Mouse (Mus musculus): Measurements from ENCODE around the gene Capza2.

Capza2 gene

GRCm38 (mm10) chr6:17635615-17636284 lies at the start of gene Capza2:
Gene Capza2, plus strand, starts transcription at chr6:17636234.
- no peak for DNase-seq

GRCm38 (mm10) chr6:17589049-17589952 lies 46.7 kb upstream of the Capza2 start:
- DNase-seq: peak; percentile 87 to 89

- no peak for DNase-seq
Observed at GRCm38 (mm10) chr6:17589953-17590627, 45.9 kb upstream of the Capza2 start.

DNA sequence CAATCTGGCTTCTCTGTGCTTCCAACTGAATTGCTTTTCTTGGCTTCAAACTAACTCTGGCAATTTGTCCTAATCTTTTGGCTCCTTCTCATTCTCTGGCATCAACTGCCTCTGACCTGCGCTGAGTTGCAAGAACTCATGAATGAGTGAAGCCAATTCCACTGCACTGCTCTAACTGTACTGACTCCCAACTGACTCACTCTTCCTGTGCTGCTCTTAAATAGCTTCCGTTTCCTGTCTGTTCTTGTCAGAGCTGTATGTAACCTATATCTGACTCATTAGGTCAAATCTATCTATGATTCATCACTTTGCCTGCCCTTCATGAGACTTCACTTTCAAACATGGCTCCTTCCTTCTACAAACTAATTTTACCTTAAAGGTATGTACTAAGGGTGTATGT lies 42.1 kb upstream of the Capza2 start:
- DNase-seq: no peak

DNA sequence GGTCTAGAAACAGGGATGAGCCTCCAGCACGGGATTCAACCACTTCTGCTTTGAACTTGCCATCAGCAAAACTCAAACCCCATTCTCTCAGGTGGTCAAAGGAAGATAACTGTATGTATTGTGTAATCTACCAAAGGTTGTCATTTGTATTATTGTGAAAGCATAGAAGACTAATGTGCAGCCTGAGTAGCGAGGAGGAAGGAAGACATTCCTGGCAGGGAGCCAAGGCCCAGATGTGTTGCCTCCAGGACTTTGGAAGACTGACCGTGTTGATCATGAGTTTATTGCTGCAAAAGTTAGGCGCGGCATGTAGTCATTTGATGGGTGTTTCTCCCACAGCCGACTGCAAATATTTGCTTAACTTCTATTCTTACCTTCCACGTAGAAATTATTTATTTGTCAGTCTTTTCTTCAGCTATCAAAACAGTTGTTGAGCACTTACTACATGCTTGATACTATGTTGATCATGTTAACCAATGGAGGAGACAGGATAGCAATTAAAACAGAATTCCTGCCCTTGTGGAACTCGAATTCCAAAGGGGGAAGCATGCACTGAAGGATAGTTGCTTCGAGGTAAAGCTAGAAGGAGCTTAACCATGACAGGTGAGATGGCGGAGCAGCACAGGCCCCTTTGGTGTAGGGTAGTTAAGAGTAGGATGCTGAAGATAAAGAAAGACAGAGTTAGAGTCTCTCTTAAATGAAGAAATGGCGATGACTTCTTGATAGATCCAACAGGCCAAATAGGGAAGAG lies 40.1 kb upstream of the Capza2 start:
- peak in 1 of 2 experiments; percentile 7 for DNase-seq

DNA sequence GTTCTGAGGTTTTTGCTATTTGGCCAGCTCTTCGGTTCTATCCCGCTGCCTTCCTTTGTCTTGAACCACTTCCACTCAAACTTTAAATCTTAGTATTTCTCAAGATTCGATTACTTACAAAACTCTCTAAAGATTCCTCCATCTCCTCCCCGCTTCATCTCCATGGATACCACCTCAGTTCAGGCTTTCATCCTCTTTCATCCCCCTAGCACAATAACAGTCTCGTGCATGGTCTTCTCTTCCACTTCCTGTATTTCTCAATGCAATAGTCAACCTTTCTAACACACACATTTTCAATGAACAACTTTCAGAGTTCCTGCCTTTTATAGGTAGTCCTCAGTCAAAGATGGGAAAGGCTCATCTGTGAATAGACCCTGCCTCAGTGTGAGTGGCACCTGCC lies 36.7 kb upstream of the Capza2 start:
- DNase-seq: no peak

DNA sequence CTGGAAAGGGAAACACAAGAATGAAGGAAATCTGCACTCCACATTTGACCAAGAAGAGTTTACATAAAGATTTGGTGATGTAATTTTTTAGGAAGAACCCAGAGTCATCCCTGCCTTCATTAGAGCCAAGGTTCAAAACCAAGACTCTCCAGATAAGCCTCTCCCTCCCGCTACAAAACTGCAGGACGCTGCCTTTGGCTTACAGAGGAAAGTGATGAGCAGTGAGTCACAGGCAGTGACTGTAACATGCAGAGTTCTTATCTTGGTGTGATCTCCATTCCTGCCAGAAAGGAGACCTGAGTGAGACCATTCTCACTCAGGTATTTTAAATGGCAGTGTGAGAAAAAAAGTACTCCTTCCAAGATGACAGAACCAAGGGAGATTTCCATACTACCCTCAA lies 34.5 kb upstream of the Capza2 start:
- DNase-seq: no peak

DNA sequence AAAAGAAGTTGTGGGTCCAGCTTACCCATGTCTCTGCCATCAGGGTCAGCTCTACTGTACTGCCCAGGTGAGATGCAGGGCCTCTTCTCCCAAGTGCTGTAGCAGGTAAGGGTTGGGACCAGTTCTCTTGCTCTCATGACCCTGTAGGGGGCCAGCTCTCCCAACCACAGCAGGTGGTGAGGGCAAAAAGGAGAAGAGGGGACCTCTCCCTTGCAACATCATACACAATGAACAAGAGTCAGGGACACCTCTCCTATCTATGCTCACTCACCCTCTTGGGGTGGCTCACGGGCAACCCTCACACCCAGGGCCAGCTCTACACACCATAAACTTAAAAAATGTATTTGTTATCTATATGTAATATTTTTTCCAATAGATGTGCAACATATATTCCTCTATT lies 29.1 kb upstream of the Capza2 start:
- DNase-seq: no peak

DNA sequence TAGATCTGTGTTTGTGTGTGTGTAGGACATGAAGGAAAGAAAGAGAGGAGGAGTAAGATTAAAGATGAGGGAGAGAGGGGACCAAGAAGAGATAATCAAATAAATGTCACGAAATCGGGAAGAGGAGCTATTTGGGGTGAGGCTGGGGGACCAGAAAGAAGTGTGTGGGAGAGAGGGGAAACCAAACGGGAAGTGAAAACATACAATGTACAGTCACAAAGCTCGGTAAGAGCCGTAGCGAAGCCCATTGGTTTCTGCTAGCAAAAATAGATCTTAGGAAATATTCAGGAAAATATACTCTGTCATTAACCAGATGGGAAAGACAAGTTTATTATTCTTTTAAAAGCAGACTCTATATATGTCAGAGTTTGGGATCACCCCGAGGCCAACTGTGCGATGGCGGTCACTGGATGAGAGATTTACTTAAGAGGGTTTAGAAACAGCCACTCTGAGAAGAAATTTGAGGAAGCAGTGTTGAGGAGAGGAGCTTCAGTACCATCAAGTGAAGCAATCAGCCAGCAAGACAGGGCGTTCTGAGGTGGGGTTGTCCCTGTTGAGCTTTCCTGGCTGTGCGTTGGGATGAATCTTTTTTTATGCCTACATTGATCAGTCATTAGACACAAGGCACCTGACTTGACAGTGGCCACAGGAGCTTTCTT lies 24.6 kb upstream of the Capza2 start:
- DNase-seq: no peak

GRCm38 (mm10) chr6:17612652-17613051 lies 23.4 kb upstream of the Capza2 start:
- no peak for DNase-seq

- DNase-seq: no peak
Observed at GRCm38 (mm10) chr6:17620823-17621222, 15.2 kb upstream of the Capza2 start.

- DNase-seq: no peak
Observed at GRCm38 (mm10) chr6:17621436-17621835, 14.6 kb upstream of the Capza2 start.

- DNase-seq: no peak
Observed at GRCm38 (mm10) chr6:17628701-17629455, 7.2 kb upstream of the Capza2 start.

DNA sequence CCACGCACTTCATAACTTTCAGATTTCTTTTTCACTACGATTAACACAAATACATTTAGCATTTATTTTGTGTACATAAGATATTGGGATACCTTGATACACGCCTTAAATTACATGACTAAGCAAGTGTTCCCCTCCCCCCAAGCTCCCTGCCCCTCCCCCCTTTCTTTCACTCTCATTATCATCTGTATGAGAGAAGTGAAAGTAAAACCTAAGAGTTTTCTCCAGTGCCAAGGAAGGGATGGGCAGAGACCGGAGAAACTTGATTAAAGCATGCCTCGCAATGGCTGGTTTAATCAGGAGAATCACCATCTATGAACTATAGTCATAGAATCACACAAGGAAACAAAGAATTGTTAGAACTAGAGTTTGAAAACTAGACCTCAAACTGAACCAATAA lies 6.3 kb upstream of the Capza2 start:
- DNase-seq: no peak

DNA sequence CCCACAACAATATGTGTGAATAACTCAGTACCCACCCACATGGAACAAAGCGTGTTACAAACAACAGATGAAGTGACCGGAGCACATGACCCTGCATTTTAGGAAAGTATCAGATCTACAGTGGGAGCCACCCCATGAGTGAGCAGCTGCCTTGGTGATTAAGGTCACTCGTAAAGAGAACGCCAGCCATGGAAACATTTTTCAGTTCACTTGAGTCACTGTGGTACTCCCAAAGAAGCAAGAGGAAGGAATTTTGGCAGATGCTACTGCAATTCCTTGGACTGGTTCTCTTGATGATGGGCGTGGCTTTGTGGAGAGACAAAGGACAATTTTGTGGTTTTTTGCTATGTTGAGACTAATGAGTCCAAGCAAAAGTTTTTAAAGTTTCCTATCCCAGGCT lies 4.4 kb upstream of the Capza2 start:
- DNase-seq: no peak

GRCm38 (mm10) chr6:17633819-17634218 lies 2.2 kb upstream of the Capza2 start:
- no peak for DNase-seq

DNA sequence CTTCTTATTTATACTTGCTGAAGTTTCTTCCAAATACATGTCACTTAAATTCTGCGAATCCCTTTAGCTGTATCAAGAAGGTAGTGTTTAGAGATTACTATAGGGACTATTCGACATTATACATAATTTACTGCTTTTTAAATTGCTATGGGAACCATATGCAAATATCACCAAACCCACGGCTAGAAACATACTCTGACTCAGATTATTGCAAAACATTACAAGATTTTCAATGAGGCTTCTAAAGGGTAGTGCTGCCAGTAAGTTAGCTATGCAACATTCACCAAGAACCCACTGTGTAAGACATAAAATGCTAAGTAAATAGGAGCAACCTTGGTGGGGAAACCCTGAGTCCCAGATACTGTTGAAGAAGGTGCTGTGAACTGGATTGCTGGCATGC lies 1.0 kb upstream of the Capza2 start:
- no peak for DNase-seq

DNA sequence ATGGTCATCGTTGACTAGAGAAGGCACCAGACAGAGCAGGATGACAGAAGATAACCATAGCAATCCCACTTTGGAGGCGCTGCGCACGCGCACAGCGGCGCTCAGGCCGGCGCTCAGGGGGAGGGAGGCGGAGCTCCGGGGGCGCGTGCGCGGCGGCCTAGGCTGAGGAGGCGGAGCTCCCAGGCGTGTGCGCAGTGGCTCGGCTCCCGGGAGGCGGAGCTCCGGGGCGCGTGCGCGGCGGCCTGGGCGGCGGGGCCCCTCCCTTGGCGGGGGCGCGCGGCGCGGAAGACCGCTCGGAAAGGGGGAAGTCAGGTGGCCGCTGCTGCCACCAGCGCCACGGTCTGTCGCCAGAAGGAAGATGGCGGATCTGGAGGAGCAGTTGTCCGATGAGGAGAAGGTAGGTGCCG lies 733 bp downstream of the Capza2 start:
- DNase-seq: peak; percentile 97 to 98

- DNase-seq: peak; percentile 54 to 59
Observed at GRCm38 (mm10) chr6:17637205-17638203, 1.5 kb downstream of the Capza2 start.

- DNase-seq: no peak
Observed at GRCm38 (mm10) chr6:17640031-17640430, 4.0 kb downstream of the Capza2 start.
